In genomic region chr4:54739001-54739400, GRCm38 (mm10) we compare ENCODE assay signal across 20 mouse cellular contexts.
A peak's percentile ranks its signal among the peaks of the same experiment; 100 is the strongest.
DNase-seq lines count a peak whose midpoint lies in the region; ATAC-seq lines count a peak whose summit lies in the region.
"Had no signal": no experiment of that assay in that cellular context is flagged by ENCODE, and none has a peak within 500 bp of the region (broad histone marks: within the 10 kb centered on the region; RNA-seq: fewer than 3 reads in every experiment).

No protein-coding gene starts in this region.

- no peaks in the 10 kb centered on the region for H3K9me3 ChIP-seq in kidney, embryonic 14.5 days (ENCODE audit: control insufficient read depth, low read length)
- H3K9me3 ChIP-seq in liver, embryonic 12.5 days (replicated peaks) = no peaks in the 10 kb centered on the region
- H3K9me3 ChIP-seq: embryonic facial prominence, embryonic 15.5 days; forebrain, embryonic 10.5 days; hindbrain, embryonic 15.5 days; limb, embryonic 10.5 days; midbrain, embryonic 13.5 days; stomach, embryonic 15.5 days had no signal

- no peak overlapping the region for H3K4me2 ChIP-seq in kidney, embryonic 14.5 days (replicated peaks; ENCODE audit: low read depth, low read length)
- H3K4me2 ChIP-seq in liver, embryonic 12.5 days = no peak overlapping the region
- H3K4me2 ChIP-seq: embryonic facial prominence, embryonic 15.5 days; hindbrain, embryonic 15.5 days; midbrain, embryonic 13.5 days; stomach, embryonic 15.5 days had no signal

- 74% methylated on average over 5 of the region's 5 CpGs for WGBS in kidney, embryonic 14.5 days
- 53% methylated on average over 5 of the region's 5 CpGs for WGBS in liver, embryonic 12.5 days (ENCODE audit: insufficient replicate concordance)

- no peaks in the 10 kb centered on the region for H3K27me3 ChIP-seq in kidney, embryonic 14.5 days (ENCODE audit: control insufficient read depth, insufficient read depth, low read length)
- H3K27me3 ChIP-seq in liver, embryonic 12.5 days (replicated peaks) = no peaks in the 10 kb centered on the region
- H3K27me3 ChIP-seq: embryonic facial prominence, embryonic 15.5 days; hindbrain, embryonic 15.5 days; midbrain, embryonic 13.5 days; stomach, embryonic 15.5 days had no signal

- H3K9ac ChIP-seq in kidney, embryonic 14.5 days (ENCODE audit: low read depth, low read length) = no peak overlapping the region
- no peak overlapping the region for H3K9ac ChIP-seq in liver, embryonic 12.5 days
- H3K9ac ChIP-seq: embryonic facial prominence, embryonic 15.5 days; hindbrain, embryonic 15.5 days; midbrain, embryonic 13.5 days; stomach, embryonic 15.5 days had no signal

- H3K36me3 ChIP-seq in kidney, embryonic 14.5 days (ENCODE audit: control insufficient read depth, insufficient read depth, low read length) = no peaks in the 10 kb centered on the region
- no peaks in the 10 kb centered on the region for H3K36me3 ChIP-seq in liver, embryonic 12.5 days
- H3K36me3 ChIP-seq: embryonic facial prominence, embryonic 15.5 days; forebrain, embryonic 10.5 days; hindbrain, embryonic 15.5 days; limb, embryonic 10.5 days; midbrain, embryonic 13.5 days; stomach, embryonic 15.5 days had no signal

- H3K4me3 ChIP-seq in kidney, embryonic 14.5 days (ENCODE audit: low read length) = no peak overlapping the region
- no peak overlapping the region for H3K4me3 ChIP-seq in liver, embryonic 12.5 days
- H3K4me3 ChIP-seq: embryonic facial prominence, embryonic 15.5 days; forebrain, embryonic 10.5 days; gastrocnemius, adult 2 months; hindbrain, embryonic 15.5 days; limb, embryonic 10.5 days; midbrain, embryonic 13.5 days; stomach, embryonic 15.5 days had no signal

- no peak overlapping the region for H3K27ac ChIP-seq in kidney, embryonic 14.5 days (ENCODE audit: low read depth, low read length)
- H3K27ac ChIP-seq in liver, embryonic 12.5 days = no peak overlapping the region
- H3K27ac ChIP-seq: embryonic facial prominence, embryonic 15.5 days; forebrain, embryonic 10.5 days; gastrocnemius, adult 2 months; hindbrain, embryonic 15.5 days; limb, embryonic 10.5 days; midbrain, embryonic 13.5 days; stomach, embryonic 15.5 days had no signal

- no peak for DNase-seq in frontal cortex, postnatal 25 days (ENCODE audit: low spot score in 2 of 2)
- peak; percentile 31 for DNase-seq in right cerebral cortex, adult 18-20 months
- no peak for DNase-seq in right cerebral cortex, postnatal 10 days (ENCODE audit: low spot score in 2 of 2)
- DNase-seq in adrenal gland, postnatal 25 days = peak; percentile 7
- no peak for DNase-seq in retina, embryonic 14.5 days (ENCODE audit: low spot score)
- DNase-seq: cerebellum, adult 9-10 months; gastrocnemius, adult 2 months; kidney, adult 2 months; kidney, postnatal 36 days; liver; thymus, postnatal 25 days had no signal

- ATAC-seq in frontal cortex, adult (ENCODE audit: low TSS enrichment) = peak; percentile 98
- no peak for ATAC-seq in kidney, embryonic 14.5 days (ENCODE audit: low FRiP score, low TSS enrichment)
- ATAC-seq in liver, embryonic 12.5 days = no peak
- ATAC-seq: midbrain, embryonic 13.5 days had no signal

- no peaks in the 10 kb centered on the region for H3K4me1 ChIP-seq in kidney, embryonic 14.5 days (ENCODE audit: control insufficient read depth, insufficient read depth, low read length)
- H3K4me1 ChIP-seq in liver, embryonic 12.5 days = no peaks in the 10 kb centered on the region
- H3K4me1 ChIP-seq: embryonic facial prominence, embryonic 15.5 days; forebrain, embryonic 10.5 days; hindbrain, embryonic 15.5 days; limb, embryonic 10.5 days; midbrain, embryonic 13.5 days; stomach, embryonic 15.5 days had no signal

Comparison
In these comparisons a context has a peak if more than half of its experiments do, and no peak if none do; other contexts are left out.
1. DNase-seq: peak in right cerebral cortex, adult 18-20 months (single experiment) and adrenal gland, postnatal 25 days (single experiment); none in frontal cortex, postnatal 25 days (0 of 2), right cerebral cortex, postnatal 10 days (0 of 2) and retina, embryonic 14.5 days (single experiment).